Mouse (Mus musculus) G1E (cell line): Measurements from ENCODE around the gene Dennd1a. TPM values are rescaled to one million over a fixed set of nuclear protein-coding genes. Genes with fewer than 3 reads are reported as not detected.

ENCODE experiments used
- ATAC-seq: 2 replicates; pipeline ENCODE4 v1.8.0; 2016; ENCODE audit warnings: mild to moderate bottlenecking; ENCODE audit not compliant: insufficient number of reproducible peaks, poor library complexity, low FRiP score, severe bottlenecking; ENCODE audit errors: extremely low read depth
- DNase-seq: peaks from one replicate; pipeline ENCODE4 v3.0.0; 2012; ENCODE audit warnings: low spot score
- H3K27me3 ChIP-seq: 2 replicates; pipeline ENCODE4 v1.6.1; 2012; ENCODE audit warnings: mild to moderate bottlenecking, low read length, inconsistent platforms; ENCODE audit not compliant: insufficient read depth
- H3K36me3 ChIP-seq: replicated peaks from 2 replicates; pipeline ENCODE3; 2012; ENCODE audit warnings: mild to moderate bottlenecking, inconsistent platforms
- H3K4me1 ChIP-seq: 2 replicates; pipeline ENCODE4 v1.6.1; 2012; ENCODE audit warnings: low read depth, low read length, inconsistent platforms, mixed read lengths; ENCODE audit not compliant: insufficient read depth
- H3K4me3 ChIP-seq: 2 replicates; pipeline ENCODE4 v1.5.1; 2012; ENCODE audit warnings: low read depth, mild to moderate bottlenecking, inconsistent platforms, low read length, moderate library complexity, mixed read lengths
- H3K9me3 ChIP-seq: replicated peaks from 2 replicates; pipeline ENCODE4 v1.6.1; 2012; ENCODE audit warnings: inconsistent platforms
- CTCF ChIP-seq: IDR thresholded peaks from 2 replicates; pipeline ENCODE4 v1.5.1; 2012; ENCODE audit warnings: low read depth, low read length, inconsistent platforms, mixed read lengths
- GATA1 ChIP-seq: IDR thresholded peaks from 2 replicates; pipeline ENCODE4 v1.6.1; 2012; ENCODE audit warnings: borderline replicate concordance, low read length, inconsistent platforms, mixed read lengths
- GATA2 ChIP-seq: IDR thresholded peaks from 2 replicates; pipeline ENCODE4 v1.6.1; 2012; ENCODE audit warnings: low read depth, low read length, inconsistent platforms, borderline replicate concordance
- POLR2AphosphoS5 ChIP-seq: IDR thresholded peaks from 2 replicates; pipeline ENCODE4 v1.6.1; 2012; ENCODE audit warnings: low read depth, low read length, inconsistent platforms; ENCODE audit not compliant: insufficient replicate concordance
- TAL1 ChIP-seq: conservative IDR thresholded peaks from 2 replicates; pipeline ENCODE4 v1.6.1; 2012; ENCODE audit warnings: low read depth, low read length, inconsistent platforms, mixed read lengths
- polyA plus RNA-seq: library from polyadenylated mRNA; stranded (reverse); fragments of >175 nt; gene quantifications from 2 replicates; pipeline ENCODE4 v1.2.3, GENCODE M21; 2012
- total RNA-seq, 2 experiments: library from RNA; stranded (forward) in 1 of 2; stranded (reverse) in 1 of 2; fragments of 200-1000 nt in 1 of 2; fragments of >200 nt in 1 of 2; fragmentation: Nextera tagmentation in 1 of 2; gene quantifications; 2 replicates each; pipeline ENCODE4 v1.2.3; 2014 to 2017

The Dennd1a gene
- total and polyA plus RNA-seq, 3 experiments: 25.5 to 78.7 (median 71.0) TPM

GRCm38 (mm10) chr2:38100289-38100688 lies 186.9 kb downstream of the Dennd1a start:
- TF ChIP-seq CTCF (no peak), TAL1 (no peak), POLR2AphosphoS5 (no peak), GATA1 (no peak), GATA2 (no peak)
- Histone ChIP-seq H3K4me3 (no peak overlapping the region), H3K4me1 (peaks cover 33% of the 10 kb centered on the region), H3K36me3 (peaks cover 16% of the 10 kb centered on the region), H3K9me3 (no peaks in the 10 kb centered on the region), H3K27me3 (no peaks in the 10 kb centered on the region)
- ATAC-seq: no peak
- DNase-seq: no peak

DNA sequence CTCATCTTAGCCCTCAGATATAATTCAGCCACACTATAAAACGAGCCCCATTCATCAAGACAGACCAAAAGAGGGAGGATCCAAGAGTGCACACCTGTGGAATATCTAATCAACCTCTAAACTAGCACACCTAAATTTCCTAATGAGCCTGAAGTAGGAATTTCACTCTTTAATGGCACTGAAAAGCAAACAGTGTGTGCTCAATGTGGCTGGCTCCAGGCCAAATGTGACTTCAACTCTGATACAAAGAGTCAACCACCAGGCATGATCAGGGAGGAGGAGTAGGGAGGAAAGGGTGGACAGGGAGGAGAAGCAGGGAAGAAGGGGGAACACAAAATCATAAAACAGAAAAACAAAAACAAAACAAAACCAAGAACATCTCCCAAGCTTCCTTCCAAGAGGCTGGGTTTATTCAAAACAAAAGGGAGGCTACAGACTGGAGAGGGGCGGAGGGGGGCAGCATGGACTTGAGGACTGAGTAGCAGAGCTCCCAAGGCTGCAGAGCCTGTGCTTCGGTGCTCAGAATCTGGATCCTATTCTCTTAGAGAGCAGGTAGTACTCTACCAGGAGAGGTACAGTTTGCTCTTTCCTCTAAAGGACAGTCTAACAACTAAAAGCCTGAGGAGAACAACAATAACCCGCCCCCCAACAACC lies 187.9 kb downstream of the Dennd1a start:
- no peak for DNase-seq
- Histone ChIP-seq H3K27me3 (no peaks in the 10 kb centered on the region), H3K4me3 (no peak overlapping the region), H3K9me3 (no peaks in the 10 kb centered on the region), H3K4me1 (peaks cover 43% of the 10 kb centered on the region), H3K36me3 (peaks cover 11% of the 10 kb centered on the region)
- ATAC-seq: no peak
- TF ChIP-seq POLR2AphosphoS5: no peak
- TF ChIP-seq GATA2: no peak
- TF ChIP-seq CTCF: no peak
- no peak for TF ChIP-seq GATA1
- no peak for TF ChIP-seq TAL1

DNA sequence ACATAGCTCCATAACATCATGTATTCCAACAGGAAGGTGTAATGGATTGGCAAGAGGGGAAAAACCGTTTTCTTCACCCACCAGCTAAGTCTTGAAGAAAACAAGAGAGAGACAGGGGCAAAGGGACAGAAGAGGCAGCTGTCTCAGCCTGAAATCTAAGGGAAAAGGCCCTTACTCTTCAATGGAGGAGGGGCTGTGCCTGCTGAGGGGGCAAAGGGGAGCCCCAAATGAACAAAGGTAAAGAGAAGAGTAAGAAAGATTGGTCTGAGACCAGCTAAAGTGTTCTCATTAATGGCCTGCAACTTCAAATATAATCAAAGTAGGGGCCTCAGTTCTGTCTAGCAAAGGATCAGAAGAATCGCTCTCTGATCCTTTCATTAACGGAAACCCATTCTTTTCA lies 189.7 kb downstream of the Dennd1a start:
- Histone ChIP-seq H3K4me1 (peaks cover 60% of the 10 kb centered on the region), H3K4me3 (no peak overlapping the region), H3K27me3 (no peaks in the 10 kb centered on the region), H3K9me3 (no peaks in the 10 kb centered on the region), H3K36me3 (peaks cover 11% of the 10 kb centered on the region)
- no peak for TF ChIP-seq CTCF
- DNase-seq (no peak), ATAC-seq (no peak)

- TF ChIP-seq GATA1 (no peak), CTCF (no peak), GATA2 (no peak), TAL1 (no peak), POLR2AphosphoS5 (no peak)
- DNase-seq (no peak), ATAC-seq (no peak)
- Histone ChIP-seq H3K36me3 (peaks cover 8% of the 10 kb centered on the region), H3K9me3 (no peaks in the 10 kb centered on the region), H3K4me1 (peaks cover 65% of the 10 kb centered on the region), H3K27me3 (no peaks in the 10 kb centered on the region), H3K4me3 (no peak overlapping the region)
Measured at GRCm38 (mm10) chr2:38096328-38096727, 190.9 kb downstream of the Dennd1a start.

GRCm38 (mm10) chr2:38094380-38095163 lies 192.6 kb downstream of the Dennd1a start:
- Histone ChIP-seq H3K4me1 (peaks cover 61% of the 10 kb centered on the region), H3K9me3 (no peaks in the 10 kb centered on the region), H3K27me3 (no peaks in the 10 kb centered on the region), H3K4me3 (no peak overlapping the region; the same call in 1 of the 2 replicates), H3K36me3 (peaks cover 7% of the 10 kb centered on the region)
- TF ChIP-seq POLR2AphosphoS5 (no peak), TAL1 (no peak)
- no peak for ATAC-seq
- DNase-seq: no peak

GRCm38 (mm10) chr2:38093968-38094367 lies 193.2 kb downstream of the Dennd1a start:
- peak; percentile 59 for ATAC-seq
- TF ChIP-seq GATA1 (no peak), TAL1 (peak; percentile 66)
- H3K27me3 ChIP-seq: no peaks in the 10 kb centered on the region
- H3K4me1 ChIP-seq: peaks cover 55% of the 10 kb centered on the region
- no peak for DNase-seq
- no peaks in the 10 kb centered on the region for H3K9me3 ChIP-seq
- no peak overlapping the region; the same call in 1 of the 2 replicates for H3K4me3 ChIP-seq
- peaks cover 9% of the 10 kb centered on the region for H3K36me3 ChIP-seq

GRCm38 (mm10) chr2:38093242-38093641 lies 193.9 kb downstream of the Dennd1a start:
- Histone ChIP-seq H3K27me3 (no peaks in the 10 kb centered on the region), H3K4me3 (no peak overlapping the region), H3K9me3 (no peaks in the 10 kb centered on the region), H3K4me1 (peaks cover 52% of the 10 kb centered on the region), H3K36me3 (peaks cover 13% of the 10 kb centered on the region)
- ATAC-seq (no peak), DNase-seq (no peak)
- TF ChIP-seq CTCF (no peak), POLR2AphosphoS5 (no peak), GATA2 (no peak), GATA1 (no peak)
